Mouse (Mus musculus): ENCODE measurements around the gene Tbck. TPM values are rescaled to one million over a fixed set of nuclear protein-coding genes. Genes with fewer than 3 reads are reported as not detected.

Tbck gene
- polyA plus RNA-seq, 1 experiment from 2014 or later = 14.8 TPM

DNA sequence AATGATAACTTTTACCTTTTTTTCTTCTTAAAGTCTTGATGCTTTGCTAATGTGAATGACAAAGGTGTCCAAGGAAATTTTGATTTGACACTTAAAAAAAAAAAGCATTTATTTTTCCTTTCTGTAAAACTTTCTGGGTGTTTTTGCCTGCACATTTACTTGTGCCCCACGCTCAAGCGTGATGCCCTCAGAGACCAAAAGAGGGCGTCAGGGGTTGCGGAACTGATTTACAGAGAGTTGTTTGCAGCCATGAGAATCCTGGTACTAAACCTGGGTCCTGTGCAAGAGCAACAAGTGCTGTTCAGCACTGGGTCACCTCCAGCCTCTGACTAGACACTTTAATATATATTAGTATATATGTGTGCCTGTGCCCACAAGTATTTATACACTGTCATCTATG lies 23.0 kb downstream of the Tbck start:
- H3K4me1 ChIP-seq = no peaks in the 10 kb centered on the region
- H3K9me3 ChIP-seq = no peaks in the 10 kb centered on the region
- H3K27me3 ChIP-seq (ENCODE audit: insufficient read depth, poor library complexity, severe bottlenecking) = no peaks in the 10 kb centered on the region
- DNase-seq (ENCODE audit: low spot score) = no peak
- 0 out of 2 replicates have a peak, but pooled peaks cover under 1% of the 10 kb centered on the region for H3K36me3 ChIP-seq
- no peak overlapping the region for H3K27ac ChIP-seq
- 76% methylated on average over 4 of the region's 4 CpGs for WGBS
- no peak overlapping the region for H3K4me3 ChIP-seq

DNA sequence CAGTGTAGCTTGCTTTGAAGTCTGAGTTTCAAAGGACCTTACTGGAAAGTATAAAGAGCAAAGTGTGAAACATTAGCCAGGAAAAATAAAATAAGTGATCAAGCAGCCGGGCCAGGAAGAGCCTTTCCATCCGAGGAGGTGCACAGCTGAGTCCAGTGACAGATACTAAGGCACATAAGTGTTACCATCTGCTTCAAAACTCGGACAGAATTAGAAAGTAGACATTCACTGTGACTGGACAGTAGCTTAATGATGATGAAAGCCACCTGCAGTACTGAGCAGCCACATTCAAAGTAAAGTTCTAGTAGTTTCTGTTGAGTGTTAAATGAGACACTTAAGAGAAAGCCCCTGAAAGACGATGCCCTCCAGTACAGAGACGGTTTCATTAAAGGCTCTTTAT lies 30.0 kb downstream of the Tbck start:
- DNase-seq (ENCODE audit: low spot score) = no peak
- WGBS = 72% methylated on average over 5 of the region's 5 CpGs

DNA sequence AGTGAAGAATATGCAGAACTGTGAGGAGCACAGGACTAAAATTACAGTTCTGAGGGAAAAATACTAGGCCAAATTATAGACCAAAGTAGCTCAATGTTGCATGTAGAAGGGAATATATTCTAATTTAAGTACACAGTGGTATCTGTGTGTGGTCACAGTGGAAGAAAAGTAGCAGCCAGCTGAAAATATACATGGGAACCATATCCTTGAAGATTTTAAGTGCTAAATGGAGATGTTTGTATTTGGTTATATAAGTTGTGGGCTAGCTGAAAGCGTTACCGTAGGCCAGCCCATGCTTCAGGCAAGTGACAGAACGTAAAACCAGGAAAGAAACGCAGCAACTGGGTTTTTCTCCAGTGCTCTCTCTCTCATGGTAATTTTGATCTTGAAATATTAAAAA lies 33.4 kb downstream of the Tbck start:
- no peak for DNase-seq (ENCODE audit: low spot score)
- Histone ChIP-seq H3K36me3 (peaks cover 11% of the 10 kb centered on the region), H3K4me1 (no peaks in the 10 kb centered on the region), H3K27me3 (ENCODE audit: insufficient read depth, poor library complexity, severe bottlenecking) (no peaks in the 10 kb centered on the region), H3K9me3 (no peaks in the 10 kb centered on the region), H3K27ac (no peak overlapping the region), H3K4me3 (no peak overlapping the region)
- 96% methylated on average over 4 of the region's 4 CpGs for WGBS

More for the DNA sequence above, 30.0 kb downstream of the Tbck start:
- Histone ChIP-seq H3K4me1 (no peaks in the 10 kb centered on the region), H3K27ac (no peak overlapping the region), H3K4me3 (no peak overlapping the region), H3K36me3 (0 out of 2 replicates have a peak, but pooled peaks cover 5% of the 10 kb centered on the region), H3K27me3 (ENCODE audit: insufficient read depth, poor library complexity, severe bottlenecking) (no peaks in the 10 kb centered on the region), H3K9me3 (no peaks in the 10 kb centered on the region)

DNA sequence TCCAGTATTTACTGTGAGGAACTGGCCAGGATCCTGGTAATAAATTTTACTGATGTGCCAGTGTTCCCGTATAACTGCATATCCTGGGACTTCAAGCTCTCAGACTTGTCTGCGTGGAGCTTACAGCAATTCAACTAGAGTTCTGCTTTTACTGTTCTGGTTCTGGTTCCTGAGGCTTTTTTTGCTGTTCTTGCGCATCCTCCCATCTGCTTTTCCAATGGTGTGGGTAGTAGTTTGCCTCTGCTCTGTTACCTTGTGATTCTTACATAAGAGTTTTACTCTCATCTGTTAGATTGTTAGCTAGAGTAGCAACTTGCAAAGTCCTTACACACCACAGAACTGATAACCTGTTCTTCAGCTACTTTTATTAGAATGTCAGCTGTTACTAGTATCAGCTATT lies 40.4 kb downstream of the Tbck start:
- Histone ChIP-seq H3K9me3 (no peaks in the 10 kb centered on the region), H3K36me3 (peaks cover 8% of the 10 kb centered on the region), H3K4me1 (no peaks in the 10 kb centered on the region), H3K27ac (no peak overlapping the region), H3K4me3 (no peak overlapping the region), H3K27me3 (ENCODE audit: insufficient read depth, poor library complexity, severe bottlenecking) (no peaks in the 10 kb centered on the region)
- 89% methylated on average over 3 of the region's 3 CpGs for WGBS
- DNase-seq (ENCODE audit: low spot score) = no peak

DNA sequence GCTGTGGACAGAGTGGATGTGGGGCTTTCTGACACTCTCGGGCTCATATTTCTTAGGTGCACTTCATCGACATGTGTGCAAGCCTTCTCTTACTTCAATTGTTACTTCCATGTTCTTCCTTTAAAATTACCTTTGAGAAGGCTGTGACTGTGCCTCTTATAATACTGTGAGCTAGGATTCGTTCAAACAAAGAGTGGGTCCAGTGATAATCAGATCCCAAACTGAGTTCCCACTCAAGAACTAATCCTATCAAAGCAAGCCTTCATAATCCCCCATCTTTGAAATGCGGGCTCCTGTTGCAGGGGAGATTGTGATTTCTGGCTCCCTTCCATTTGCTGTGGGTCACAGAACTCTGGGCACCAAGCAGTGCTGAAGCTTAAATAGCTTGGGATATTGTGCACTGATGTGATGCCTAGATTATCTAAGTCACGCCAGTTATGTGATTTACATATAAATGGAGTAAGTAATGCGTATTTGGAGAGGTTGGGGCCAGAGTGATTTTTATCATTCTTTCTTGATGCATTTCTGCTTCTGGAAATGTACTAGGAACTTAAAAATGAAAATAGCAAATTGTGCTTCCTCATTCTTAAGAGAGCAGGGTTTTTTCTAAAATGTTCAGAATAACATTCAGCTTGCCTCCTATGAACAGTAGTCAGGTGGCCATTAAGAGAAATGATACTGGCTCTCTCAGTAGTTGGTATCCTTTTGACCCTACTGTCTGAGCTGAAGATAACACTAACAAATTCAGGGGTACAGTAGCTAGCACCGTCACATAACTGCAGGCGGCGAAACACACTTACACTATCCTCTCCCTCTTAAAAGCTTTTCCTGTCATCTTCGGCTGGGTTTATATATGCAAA lies 60.6 kb downstream of the Tbck start:
- no peak for DNase-seq (ENCODE audit: low spot score)
- Histone ChIP-seq H3K27ac (no peak overlapping the region), H3K27me3 (ENCODE audit: insufficient read depth, poor library complexity, severe bottlenecking) (no peaks in the 10 kb centered on the region), H3K36me3 (no peaks in the 10 kb centered on the region), H3K9me3 (no peaks in the 10 kb centered on the region), H3K4me3 (no peak overlapping the region), H3K4me1 (peaks cover 9% of the 10 kb centered on the region; the same call in 1 of the 2 replicates)
- 78% methylated on average over 10 of the region's 10 CpGs for WGBS

DNA sequence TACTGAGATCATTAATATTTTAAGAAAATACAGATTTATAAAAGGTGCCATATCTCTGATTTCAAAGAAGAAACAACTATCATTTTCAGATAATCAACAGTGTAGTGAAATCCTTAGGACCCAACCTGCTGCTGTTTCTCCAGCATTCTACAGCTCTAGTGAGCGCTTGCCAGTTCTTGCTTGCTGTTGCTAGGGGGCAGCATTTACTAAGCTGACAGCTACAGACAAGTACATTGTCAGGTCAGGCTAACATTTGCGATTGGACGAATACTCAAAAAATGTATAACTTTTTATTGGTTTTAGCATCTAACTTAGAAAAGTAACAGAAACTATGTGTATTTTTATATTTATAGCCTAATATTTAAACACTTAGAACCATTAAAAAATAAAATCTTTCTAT lies 63.1 kb downstream of the Tbck start:
- no peak overlapping the region for H3K4me3 ChIP-seq
- H3K27ac ChIP-seq = no peak overlapping the region
- no peaks in the 10 kb centered on the region for H3K9me3 ChIP-seq
- 33% methylated on average over 3 of the region's 3 CpGs for WGBS
- no peaks in the 10 kb centered on the region for H3K36me3 ChIP-seq
- H3K4me1 ChIP-seq = peaks cover 9% of the 10 kb centered on the region; the same call in 1 of the 2 replicates
- DNase-seq (ENCODE audit: low spot score) = peak; percentile 80
- H3K27me3 ChIP-seq (ENCODE audit: insufficient read depth, poor library complexity, severe bottlenecking) = no peaks in the 10 kb centered on the region

DNA sequence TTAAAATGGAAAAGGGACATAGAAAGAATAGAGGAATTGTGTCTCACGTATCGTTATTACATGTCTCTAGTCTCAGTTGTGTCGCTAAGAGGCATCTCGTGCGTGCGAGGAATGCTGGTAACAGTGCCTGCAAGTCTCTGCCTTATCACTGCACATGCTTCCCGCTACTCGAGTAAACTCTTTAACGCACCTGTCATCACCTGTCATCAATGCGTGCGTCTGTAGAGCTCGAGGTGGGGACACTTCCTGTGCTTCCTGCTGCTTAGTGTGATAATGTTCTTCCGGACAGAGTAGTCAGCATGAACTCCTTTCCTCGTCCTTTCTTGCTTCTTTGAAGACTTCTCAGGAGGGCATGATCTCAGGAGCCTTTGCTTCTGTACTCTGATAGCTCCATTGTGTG lies 63.8 kb downstream of the Tbck start:
- WGBS = 16% methylated on average over 14 of the region's 14 CpGs
- H3K4me3 ChIP-seq = peak overlapping the region; percentile 22; the same call in 1 of the 2 replicates
- H3K27me3 ChIP-seq (ENCODE audit: insufficient read depth, poor library complexity, severe bottlenecking) = no peaks in the 10 kb centered on the region
- peaks cover 9% of the 10 kb centered on the region; the same call in 1 of the 2 replicates for H3K4me1 ChIP-seq
- H3K36me3 ChIP-seq = 0 out of 2 replicates have a peak, but pooled peaks cover 2% of the 10 kb centered on the region
- no peaks in the 10 kb centered on the region for H3K9me3 ChIP-seq
- peak overlapping the region; percentile 42; the same call in 1 of the 2 replicates for H3K27ac ChIP-seq
- DNase-seq (ENCODE audit: low spot score) = peak; percentile 85

DNA sequence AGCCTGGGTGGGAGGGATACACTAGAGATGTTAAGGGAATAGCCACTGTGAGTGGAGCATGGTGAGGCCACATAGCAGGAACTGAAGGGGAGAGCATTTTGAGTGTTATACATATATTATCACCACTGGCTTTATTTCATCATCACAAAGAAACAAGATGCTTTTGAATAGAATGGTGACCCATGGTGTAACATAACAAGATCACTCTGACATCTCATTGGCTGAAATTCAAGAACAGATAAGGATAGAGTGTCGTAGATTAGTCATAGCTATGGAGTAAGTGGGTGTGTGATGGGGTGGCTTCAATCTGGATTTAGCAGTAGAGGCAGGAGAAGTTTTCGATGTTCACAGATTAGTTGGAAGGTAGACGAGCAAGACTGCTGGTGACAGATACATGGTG lies 64.8 kb downstream of the Tbck start:
- no peaks in the 10 kb centered on the region for H3K9me3 ChIP-seq
- H3K27me3 ChIP-seq (ENCODE audit: insufficient read depth, poor library complexity, severe bottlenecking) = no peaks in the 10 kb centered on the region
- no peak overlapping the region for H3K4me3 ChIP-seq
- H3K36me3 ChIP-seq = peaks cover 7% of the 10 kb centered on the region
- peaks cover 9% of the 10 kb centered on the region; the same call in 1 of the 2 replicates for H3K4me1 ChIP-seq
- H3K27ac ChIP-seq = no peak overlapping the region
- no peak for DNase-seq (ENCODE audit: low spot score)
- WGBS = 62% methylated on average over 3 of the region's 3 CpGs

DNA sequence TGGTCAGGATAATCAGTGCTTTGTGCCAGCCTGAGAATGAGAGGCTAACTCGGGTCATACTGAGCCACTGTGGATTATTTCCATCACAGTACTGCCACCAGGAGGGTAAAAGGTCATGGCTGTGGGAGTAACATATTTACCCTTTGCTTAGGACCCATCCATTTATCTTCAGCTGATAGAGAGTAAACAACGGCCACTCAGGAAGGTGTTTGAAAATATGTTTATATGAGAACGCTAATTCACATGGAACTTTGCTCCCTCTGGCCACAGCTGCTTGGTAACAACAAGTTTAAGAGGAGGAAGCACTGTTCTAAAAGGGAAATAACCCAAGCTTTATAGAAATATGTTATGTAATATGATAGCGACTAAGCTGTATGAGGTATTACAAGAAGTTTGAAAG lies 68.8 kb downstream of the Tbck start:
- Histone ChIP-seq H3K27me3 (ENCODE audit: insufficient read depth, poor library complexity, severe bottlenecking) (no peaks in the 10 kb centered on the region), H3K9me3 (no peaks in the 10 kb centered on the region), H3K27ac (no peak overlapping the region), H3K36me3 (peaks cover 13% of the 10 kb centered on the region), H3K4me1 (peaks cover 4% of the 10 kb centered on the region; the same call in 1 of the 2 replicates), H3K4me3 (no peak overlapping the region)
- WGBS = 80% methylated on average over 4 of the region's 4 CpGs
- DNase-seq (ENCODE audit: low spot score) = no peak

DNA sequence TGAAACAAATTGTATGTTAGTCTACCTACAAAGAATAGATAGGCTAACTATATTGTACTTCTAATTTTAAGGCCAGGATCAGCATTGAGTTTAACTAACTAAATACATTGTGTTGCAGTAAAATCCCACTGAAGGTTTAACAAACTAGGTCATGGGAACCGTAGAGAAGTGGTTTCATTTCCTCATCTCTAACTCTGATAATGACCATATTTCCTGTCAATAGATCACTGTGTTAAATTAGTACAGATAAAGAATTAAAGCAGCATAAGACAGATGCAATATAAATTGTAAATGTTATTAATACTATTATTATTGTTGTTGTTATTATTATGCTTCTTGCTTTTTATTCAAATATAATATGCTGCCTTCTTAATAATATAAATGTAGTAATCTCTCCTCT lies 72.3 kb downstream of the Tbck start:
- H3K4me3 ChIP-seq = no peak overlapping the region
- H3K4me1 ChIP-seq = no peaks in the 10 kb centered on the region
- no peaks in the 10 kb centered on the region for H3K9me3 ChIP-seq
- DNase-seq (ENCODE audit: low spot score) = no peak
- H3K27me3 ChIP-seq (ENCODE audit: insufficient read depth, poor library complexity, severe bottlenecking) = no peaks in the 10 kb centered on the region
- H3K36me3 ChIP-seq = peaks cover 13% of the 10 kb centered on the region
- H3K27ac ChIP-seq = no peak overlapping the region
- WGBS = 84% methylated on average over 1 of the region's 1 CpGs

DNA sequence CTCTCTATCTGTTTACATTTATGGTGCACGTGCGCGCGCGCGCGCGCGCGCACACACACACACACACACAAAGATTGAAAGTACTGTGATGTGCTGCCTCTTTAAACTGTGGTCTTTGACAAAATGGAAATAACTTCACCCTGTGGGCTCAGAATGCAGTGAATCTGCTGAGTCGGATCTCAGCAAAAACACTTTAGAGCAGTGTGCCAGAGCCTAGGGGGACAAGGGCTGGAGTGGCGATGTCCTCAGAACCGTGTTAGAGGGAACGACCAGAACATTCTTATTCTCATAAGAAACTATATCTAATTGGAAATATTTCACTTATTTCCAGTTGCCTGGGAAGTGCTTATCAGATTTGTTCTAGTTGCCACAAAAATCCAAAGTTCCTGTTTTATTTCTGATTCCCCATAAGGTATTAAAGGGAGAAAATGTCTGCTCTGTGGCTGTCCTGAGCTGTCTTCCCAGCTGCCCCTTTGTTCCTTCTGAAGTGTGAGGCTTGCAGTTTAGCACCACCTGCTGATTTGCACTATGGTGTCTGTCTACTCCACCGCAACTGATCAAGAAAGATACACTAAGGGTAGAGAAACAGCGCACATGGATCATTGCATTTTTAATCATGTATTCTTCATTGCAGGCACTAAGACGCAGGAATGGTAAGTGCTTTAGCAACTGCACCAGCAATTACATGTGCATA lies 82.2 kb downstream of the Tbck start:
- no peak overlapping the region for H3K4me3 ChIP-seq
- H3K9me3 ChIP-seq = no peaks in the 10 kb centered on the region
- H3K27me3 ChIP-seq (ENCODE audit: insufficient read depth, poor library complexity, severe bottlenecking) = no peaks in the 10 kb centered on the region
- no peaks in the 10 kb centered on the region; the same call in 1 of the 2 replicates for H3K36me3 ChIP-seq
- DNase-seq (ENCODE audit: low spot score) = no peak
- WGBS = 93% methylated on average over 17 of the region's 17 CpGs
- H3K27ac ChIP-seq = no peak overlapping the region
- peaks cover 4% of the 10 kb centered on the region; the same call in 1 of the 2 replicates for H3K4me1 ChIP-seq

DNA sequence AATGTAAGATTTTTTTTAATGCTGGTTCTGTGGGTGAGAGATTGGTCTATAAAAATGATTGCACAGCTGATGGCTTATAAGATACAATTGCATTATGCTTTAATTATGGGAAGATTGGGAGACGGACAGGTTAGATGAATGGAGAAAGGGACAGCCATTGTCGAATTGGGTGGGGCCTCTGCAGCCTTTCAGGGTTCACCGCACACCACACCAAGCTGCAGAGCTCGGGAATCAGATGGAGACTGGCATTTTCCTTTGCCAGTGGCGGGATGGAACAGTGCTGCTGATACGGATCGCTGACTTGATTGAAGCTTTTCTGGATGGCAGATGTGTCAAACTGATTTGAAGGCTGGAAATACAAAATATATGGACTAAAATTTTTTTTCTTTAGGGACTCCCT lies 88.1 kb downstream of the Tbck start:
- no peaks in the 10 kb centered on the region for H3K9me3 ChIP-seq
- H3K27ac ChIP-seq = no peak overlapping the region
- WGBS = 85% methylated on average over 7 of the region's 7 CpGs
- peaks cover 4% of the 10 kb centered on the region; the same call in 1 of the 2 replicates for H3K4me1 ChIP-seq
- H3K4me3 ChIP-seq = no peak overlapping the region
- H3K27me3 ChIP-seq (ENCODE audit: insufficient read depth, poor library complexity, severe bottlenecking) = no peaks in the 10 kb centered on the region
- no peak for DNase-seq (ENCODE audit: low spot score)
- no peaks in the 10 kb centered on the region for H3K36me3 ChIP-seq

DNA sequence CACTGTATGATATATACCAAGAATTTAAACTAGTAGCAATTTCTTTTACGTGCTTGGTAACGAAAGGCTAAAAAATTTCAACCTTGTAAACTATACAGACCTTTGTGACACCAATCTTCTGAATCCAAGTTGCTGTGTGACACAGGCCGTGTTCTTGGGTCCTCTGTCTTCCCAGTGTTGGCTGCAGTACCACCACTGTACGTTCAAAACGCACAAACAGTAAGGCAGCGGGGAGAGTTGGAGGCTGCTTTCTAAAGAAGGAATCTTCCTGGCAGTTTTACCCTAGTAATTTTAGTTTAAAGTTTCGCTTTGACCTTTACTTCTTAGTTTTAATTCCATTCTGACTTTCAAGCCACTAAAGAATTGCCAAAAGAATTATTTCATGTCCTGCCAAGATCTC lies 92.7 kb downstream of the Tbck start:
- Histone ChIP-seq H3K4me1 (0 out of 2 replicates have a peak, but pooled peaks cover 3% of the 10 kb centered on the region), H3K36me3 (no peaks in the 10 kb centered on the region), H3K27ac (no peak overlapping the region), H3K9me3 (no peaks in the 10 kb centered on the region), H3K27me3 (ENCODE audit: insufficient read depth, poor library complexity, severe bottlenecking) (no peaks in the 10 kb centered on the region), H3K4me3 (no peak overlapping the region)
- DNase-seq (ENCODE audit: low spot score) = no peak
- WGBS = 92% methylated on average over 7 of the region's 7 CpGs

Data from heart, embryonic 10.5 days (tissue).